In the genomic region with DNA sequence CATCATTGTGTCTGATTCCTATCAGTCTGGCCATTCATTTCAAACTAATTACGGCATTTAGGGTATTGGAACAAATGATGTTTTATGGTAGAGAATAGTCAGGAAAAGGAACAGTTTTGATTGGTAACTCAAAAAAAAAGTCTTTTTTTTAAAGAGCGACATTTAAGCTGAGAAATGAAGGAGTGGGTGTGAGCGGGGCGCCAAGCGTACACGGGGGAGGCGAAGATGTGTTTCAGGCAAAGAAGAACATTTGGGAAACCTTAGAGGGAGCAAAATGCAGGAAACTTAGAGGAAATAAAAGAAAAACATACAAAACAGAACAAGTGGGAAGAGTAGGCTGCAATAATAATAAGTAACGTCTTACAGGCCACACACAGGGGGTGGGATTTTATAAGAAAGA, we compare ENCODE assay signal across 26 mouse cellular contexts. TPM values are rescaled to one million over a fixed set of nuclear protein-coding genes. Genes with fewer than 3 reads are reported as not detected.
DNase-seq lines count a peak whose midpoint lies in the region; ATAC-seq and TF ChIP-seq lines count a peak whose summit lies in the region.
"Had no signal": no experiment of that assay in that cellular context is flagged by ENCODE, and none has a peak within 500 bp of the region (broad histone marks: within the 10 kb centered on the region; RNA-seq: fewer than 3 reads in every experiment).

No protein-coding gene starts in this region.

- no peak overlapping the region for H3K9ac ChIP-seq in forebrain, embryonic 13.5 days
- H3K9ac ChIP-seq: embryonic facial prominence, embryonic 13.5 days; forebrain, embryonic 12.5 days; heart, embryonic 13.5 days; hindbrain, embryonic 12.5 days had no signal

- TF ChIP-seq CTCF in left cerebral cortex, adult 2 months (IDR thresholded peaks at IDR 0.05), result no peak
- no peak for TF ChIP-seq CTCF in cortical plate, adult 2 months (IDR thresholded peaks at IDR 0.05; ENCODE audit: extremely low read depth, insufficient read depth, low read length)

- no peaks in the 10 kb centered on the region for H3K9me3 ChIP-seq in forebrain, embryonic 13.5 days (replicated peaks)
- H3K9me3 ChIP-seq: embryonic facial prominence, embryonic 13.5 days; forebrain, embryonic 12.5 days; heart, embryonic 13.5 days; hindbrain, embryonic 12.5 days had no signal

- DNase-seq in frontal cortex, postnatal 36 days (ENCODE audit: low spot score in 2 of 2), result peak; percentile 54 to 66
- DNase-seq in frontal cortex, postnatal 10 days (ENCODE audit: low spot score in 2 of 2), result no peak
- peak; percentile 34 to 37 for DNase-seq in left cerebral cortex, adult 2 months (ENCODE audit: extremely low spot score in 1 of 2, low spot score in 2 of 2)
- no peak for DNase-seq in left cerebral cortex, adult 11 months (ENCODE audit: low spot score)
- peak; percentile 45 for DNase-seq in right cerebral cortex, postnatal 25 days
- DNase-seq in testis, postnatal 14 days (ENCODE audit: low spot score), result no peak
- DNase-seq: adrenal gland, postnatal 10 days; cerebellum, adult 11-12 months; cerebellum, adult 9-10 months; cerebellum, postnatal 25 days; gastrocnemius, adult 2 months; gastrocnemius, postnatal 25 days; heart, postnatal 4 days had no signal

- H3K4me2 ChIP-seq in forebrain, embryonic 13.5 days, result no peak overlapping the region
- H3K4me2 ChIP-seq: embryonic facial prominence, embryonic 13.5 days; forebrain, embryonic 12.5 days; heart, embryonic 13.5 days; hindbrain, embryonic 12.5 days had no signal

- H3K36me3 ChIP-seq in forebrain, embryonic 13.5 days (ENCODE audit: poor library complexity, severe bottlenecking), result no peaks in the 10 kb centered on the region
- H3K36me3 ChIP-seq: embryonic facial prominence, embryonic 13.5 days; forebrain, embryonic 12.5 days; heart, embryonic 13.5 days; hindbrain, embryonic 12.5 days had no signal

- H3K27ac ChIP-seq in left cerebral cortex, adult 2 months, result peak overlapping the region; percentile 34
- H3K27ac ChIP-seq in cortical plate, adult 2 months (ENCODE audit: insufficient read depth, low read length), result no peak overlapping the region
- H3K27ac ChIP-seq in forebrain, embryonic 13.5 days, result no peak overlapping the region
- H3K27ac ChIP-seq: embryonic facial prominence, embryonic 13.5 days; forebrain, embryonic 12.5 days; gastrocnemius, adult 2 months; heart, embryonic 13.5 days; hindbrain, embryonic 12.5 days had no signal

- peak overlapping the region; percentile 22 for H3K4me3 ChIP-seq in left cerebral cortex, adult 2 months
- 0 out of 2 replicates have a peak overlapping the region, but pooled peaks have one; percentile 23 for H3K4me3 ChIP-seq in cortical plate, adult 2 months (ENCODE audit: insufficient read depth, low read length)
- H3K4me3 ChIP-seq in forebrain, embryonic 13.5 days, result no peak overlapping the region
- H3K4me3 ChIP-seq: embryonic facial prominence, embryonic 13.5 days; forebrain, embryonic 12.5 days; gastrocnemius, adult 2 months; heart, embryonic 13.5 days; hindbrain, embryonic 12.5 days had no signal

- no peaks in the 10 kb centered on the region for H3K27me3 ChIP-seq in forebrain, embryonic 13.5 days
- H3K27me3 ChIP-seq: embryonic facial prominence, embryonic 13.5 days; forebrain, embryonic 12.5 days; heart, embryonic 13.5 days; hindbrain, embryonic 12.5 days had no signal

- H3K4me1 ChIP-seq in cortical plate, adult 2 months (ENCODE audit: control insufficient read depth, insufficient read depth, low read length), result peaks cover 4% of the 10 kb centered on the region
- no peaks in the 10 kb centered on the region for H3K4me1 ChIP-seq in forebrain, embryonic 13.5 days
- H3K4me1 ChIP-seq: embryonic facial prominence, embryonic 13.5 days; forebrain, embryonic 12.5 days; heart, embryonic 13.5 days; hindbrain, embryonic 12.5 days had no signal

- 87% methylated on average over 8 of the region's 8 CpGs for WGBS in forebrain, embryonic 13.5 days

- TF ChIP-seq POLR2A in cortical plate, adult 2 months (IDR thresholded peaks at IDR 0.05; ENCODE audit: extremely low read depth, insufficient read depth, low read length), result no peak

- no peak for ATAC-seq in forebrain, embryonic 13.5 days
- ATAC-seq: hindbrain, embryonic 16.5 days had no signal

- intact Hi-C loops in left cerebral cortex, adult 2 months (cut with DNase I), result no loop called here

RNA-seq across cellular contexts. Expression of a gene that starts 11.8 kb away (rescaled TPM):
- 10 to 100 TPM; 64.7 to 73.6 TPM for total RNA-seq in left cerebral cortex, adult 2 months (2021)
- 48.1 and 48.5 TPM in 2 replicates for polyA plus RNA-seq in cortical plate, adult 2 months (2012; rRNA removed)
- polyA plus RNA-seq in forebrain, embryonic 13.5 days (2015; fragmentation: Nextera tagmentation; extraction: Ambion mirVana), result 1.7 and 3.5 TPM in 2 replicates
- total RNA-seq: MEL had no signal

RNA-seq across cellular contexts. Expression of a gene that starts 35.8 kb away (rescaled TPM):
- not detected for total RNA-seq in left cerebral cortex, adult 2 months (2021)
- 0.04 and 0.08 TPM in 2 replicates for polyA plus RNA-seq in cortical plate, adult 2 months (2012; rRNA removed)
- polyA plus RNA-seq in forebrain, embryonic 13.5 days (2015; fragmentation: Nextera tagmentation; extraction: Ambion mirVana), result not detected in 2 replicates
- total RNA-seq: adrenal gland, postnatal 10 days; adrenal gland, postnatal 4 days; gastrocnemius, adult 2 months; gastrocnemius, postnatal 25 days; granulocyte monocyte progenitor cell, adult 5-6 weeks; heart, adult 8-10 months; heart, postnatal 4 days; MEL had no signal
- polyA plus RNA-seq: C2C12; embryonic facial prominence, embryonic 13.5 days; forebrain, embryonic 12.5 days; heart, embryonic 13.5 days; heart, postnatal 0 days; hindbrain, embryonic 12.5 days; hindbrain, embryonic 16.5 days had no signal

Comparison
In these comparisons a context has a peak if more than half of its experiments do, and no peak if none do; other contexts are left out.
1. DNase-seq: peak in frontal cortex, postnatal 36 days (2 of 2), left cerebral cortex, adult 2 months (2 of 2) and right cerebral cortex, postnatal 25 days (single experiment); none in frontal cortex, postnatal 10 days (0 of 2), left cerebral cortex, adult 11 months (single experiment) and testis, postnatal 14 days (single experiment).
2. RNA of a gene that starts 11.8 kb away (polyA plus RNA-seq): 48.1 to 48.5 TPM in cortical plate, adult 2 months; 1.7 to 3.5 TPM in forebrain, embryonic 13.5 days; every median in the first group is over 10 times any median in the second.